Mouse (Mus musculus): ENCODE measurements at regions not wholly inside any gene's neighbourhood (a gene's known extent, or its start where the extent isn't known, plus 50 kb on each side); places are given as distances from the start of the nearest gene placed in this dataset.
"Not testable (repeated sequence)": the region's sequence is repeated elsewhere in the genome, so short reads cannot be mapped to it uniquely, and the experiment has no call there.

DNA sequence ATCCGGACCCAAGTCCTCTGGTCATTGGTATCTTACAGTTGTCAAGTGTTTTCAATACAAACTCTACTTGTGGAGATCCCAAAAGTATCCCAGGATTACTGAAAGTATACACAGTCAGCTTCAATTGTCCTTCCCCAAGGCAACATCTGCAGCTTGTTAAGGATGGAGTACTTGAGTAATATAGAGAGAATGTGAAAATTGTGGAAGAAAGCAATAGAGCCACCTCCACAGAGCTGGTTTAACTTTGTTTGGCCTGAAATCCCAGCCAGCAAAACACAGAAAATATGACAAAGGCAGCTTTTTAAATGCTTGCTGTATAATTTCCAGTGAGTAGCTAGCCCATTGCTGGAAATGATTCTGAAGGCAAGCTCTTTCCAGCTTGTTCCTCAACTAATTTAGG lies 217.0 kb upstream of the Tbl1xr1 start:
- DNase-seq (ENCODE audit: low spot score in 2 of 2), result no peak

DNA sequence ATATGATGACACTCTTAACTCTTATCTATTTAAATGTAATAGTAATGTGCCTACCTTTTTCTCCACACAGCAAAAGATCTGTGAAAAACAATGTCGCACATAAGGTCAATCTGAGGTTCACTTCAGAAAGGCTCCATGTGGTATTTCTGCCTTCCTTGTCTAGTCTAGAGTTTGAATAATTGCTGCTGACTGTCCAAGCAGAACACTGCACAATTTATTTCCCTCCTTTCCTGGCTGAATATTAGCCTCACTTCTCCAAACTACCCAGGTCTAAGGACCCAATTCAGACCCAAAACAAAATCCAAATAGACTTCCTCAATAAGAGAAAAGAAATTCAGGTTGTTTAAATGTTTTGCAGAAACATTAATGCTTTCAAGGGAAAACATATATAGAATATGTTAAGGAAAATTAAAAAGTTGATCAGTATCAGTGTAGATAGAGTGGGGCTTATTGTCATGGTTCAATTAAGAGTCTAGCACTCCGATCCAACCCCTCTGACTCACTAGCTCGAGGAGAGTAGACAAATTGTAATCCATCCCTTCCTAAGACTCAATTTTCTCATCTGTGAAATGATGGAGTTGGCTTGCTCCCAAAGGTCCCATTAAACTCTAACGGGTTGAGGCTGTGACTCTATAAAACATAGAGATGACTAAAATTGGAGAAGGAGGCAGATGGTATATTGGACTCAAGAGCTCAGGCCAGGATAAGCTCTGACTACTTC lies 215.4 kb upstream of the Tbl1xr1 start:
- DNase-seq (ENCODE audit: low spot score in 2 of 2), result no peak

DNA sequence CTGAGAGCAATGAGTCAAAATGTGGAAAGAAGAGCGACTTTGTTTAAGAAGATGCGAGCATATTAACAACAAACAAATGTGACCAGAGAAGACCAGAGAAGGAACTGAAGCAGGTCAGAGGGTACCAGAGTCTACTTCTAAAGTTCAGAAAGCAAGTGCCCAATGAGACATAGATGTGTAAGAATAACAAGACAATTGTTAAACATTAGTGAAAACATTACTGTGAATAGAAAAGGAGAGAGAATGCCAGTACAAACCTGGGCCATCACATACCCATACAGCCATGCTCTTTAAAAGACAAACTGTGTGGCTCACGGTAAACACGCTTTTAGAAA lies 214.8 kb upstream of the Tbl1xr1 start:
- DNase-seq (ENCODE audit: low spot score in 2 of 2), result no peak

DNA sequence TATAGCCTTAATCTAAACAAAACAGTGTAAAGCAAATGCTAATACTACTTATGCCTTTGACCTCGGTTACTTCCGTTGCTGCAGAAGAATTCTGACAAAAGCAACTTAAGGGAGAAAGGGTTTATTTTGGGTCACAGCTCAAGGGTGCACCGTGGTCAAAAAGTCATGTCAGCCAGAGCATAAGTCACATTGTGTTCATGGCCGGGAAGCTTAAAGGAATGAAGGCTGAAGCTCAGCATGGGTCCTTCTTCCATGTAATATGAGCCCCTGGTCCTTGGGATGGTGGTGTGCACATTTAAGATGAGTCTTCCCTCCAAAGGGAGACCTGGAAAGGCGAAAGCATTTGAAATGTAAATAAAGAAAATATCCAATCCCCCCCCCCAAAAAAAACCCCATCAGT lies 212.1 kb upstream of the Tbl1xr1 start:
- no peak for DNase-seq (ENCODE audit: low spot score in 2 of 2)

DNA sequence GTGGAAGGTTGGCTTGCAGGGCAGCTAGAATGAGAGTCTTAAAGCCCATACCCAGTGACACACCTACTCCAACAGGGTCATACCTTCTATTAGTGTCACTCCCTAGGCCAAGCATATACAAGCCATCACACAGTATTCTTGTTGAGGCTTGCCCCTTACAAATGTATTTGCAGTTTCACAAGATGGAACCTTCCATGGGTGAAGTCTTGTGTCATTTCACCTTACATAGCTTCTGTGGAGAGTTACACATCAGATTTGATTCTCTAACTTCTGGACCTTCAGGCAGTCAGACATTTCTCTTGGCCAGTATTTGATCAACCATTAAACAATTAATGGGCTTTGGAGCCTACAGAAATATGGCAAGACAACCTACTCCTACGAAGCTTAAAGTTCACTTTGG lies 210.6 kb upstream of the Tbl1xr1 start:
- no peak for DNase-seq (ENCODE audit: low spot score in 2 of 2)

DNA sequence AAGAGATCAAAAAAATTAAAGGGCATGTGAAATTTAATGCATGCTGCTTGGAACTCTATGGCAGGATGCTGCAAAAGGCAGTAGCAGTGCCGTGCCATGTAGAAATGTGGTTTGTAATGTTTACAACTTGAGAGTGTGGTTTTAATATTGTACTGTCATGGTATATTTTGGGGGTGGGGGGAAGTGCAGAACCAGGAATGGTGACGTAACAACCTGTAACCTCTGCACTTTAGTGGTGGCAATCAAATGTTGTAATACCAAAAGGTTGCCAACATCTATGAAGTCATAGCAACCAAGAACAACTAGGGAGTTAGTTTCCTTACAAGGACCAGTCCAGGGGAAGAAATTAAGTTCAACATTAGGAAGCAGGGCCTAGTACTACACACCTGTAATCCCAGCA lies 198.1 kb upstream of the Tbl1xr1 start:
- no peak for DNase-seq (ENCODE audit: low spot score in 2 of 2)

DNA sequence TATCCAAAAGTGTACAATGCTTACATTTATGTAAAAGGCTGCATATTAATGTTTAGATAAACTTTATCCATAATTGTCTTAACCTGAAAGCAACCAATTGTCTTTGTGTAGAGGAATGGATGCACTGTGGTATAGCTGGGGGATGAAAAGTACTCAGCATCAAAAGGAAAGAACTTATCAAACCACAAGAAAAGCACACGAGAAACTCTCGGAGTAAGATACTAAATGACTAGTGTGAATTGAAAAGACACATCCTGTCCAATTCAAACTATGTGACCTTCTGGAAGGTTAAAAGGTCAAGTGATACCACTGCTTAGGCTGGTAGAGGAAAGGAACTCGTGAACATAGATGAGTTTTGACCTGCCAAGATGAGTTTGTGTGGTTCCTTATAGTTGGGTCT lies 192.2 kb upstream of the Tbl1xr1 start:
- no peak for DNase-seq (ENCODE audit: low spot score in 2 of 2)

DNA sequence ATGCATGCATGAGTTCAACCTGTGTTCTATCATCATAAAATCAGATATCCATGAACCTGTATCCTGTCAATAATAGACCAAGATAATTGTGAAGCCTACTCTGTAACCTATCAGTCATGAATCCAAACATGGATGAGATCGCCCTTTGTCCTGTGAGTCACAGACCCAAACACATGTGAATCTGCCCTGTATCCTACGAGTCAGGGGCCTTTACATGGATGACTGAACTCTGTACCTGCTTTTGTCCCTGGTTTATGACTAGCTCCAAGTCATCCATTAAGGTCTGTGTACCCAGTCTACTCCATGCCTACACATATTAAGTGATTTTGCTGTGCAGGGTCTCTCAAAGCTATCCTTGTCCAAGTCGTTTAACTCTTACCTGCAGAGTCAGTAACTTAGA lies 187.7 kb upstream of the Tbl1xr1 start:
- DNase-seq (ENCODE audit: low spot score in 2 of 2), result no peak

DNA sequence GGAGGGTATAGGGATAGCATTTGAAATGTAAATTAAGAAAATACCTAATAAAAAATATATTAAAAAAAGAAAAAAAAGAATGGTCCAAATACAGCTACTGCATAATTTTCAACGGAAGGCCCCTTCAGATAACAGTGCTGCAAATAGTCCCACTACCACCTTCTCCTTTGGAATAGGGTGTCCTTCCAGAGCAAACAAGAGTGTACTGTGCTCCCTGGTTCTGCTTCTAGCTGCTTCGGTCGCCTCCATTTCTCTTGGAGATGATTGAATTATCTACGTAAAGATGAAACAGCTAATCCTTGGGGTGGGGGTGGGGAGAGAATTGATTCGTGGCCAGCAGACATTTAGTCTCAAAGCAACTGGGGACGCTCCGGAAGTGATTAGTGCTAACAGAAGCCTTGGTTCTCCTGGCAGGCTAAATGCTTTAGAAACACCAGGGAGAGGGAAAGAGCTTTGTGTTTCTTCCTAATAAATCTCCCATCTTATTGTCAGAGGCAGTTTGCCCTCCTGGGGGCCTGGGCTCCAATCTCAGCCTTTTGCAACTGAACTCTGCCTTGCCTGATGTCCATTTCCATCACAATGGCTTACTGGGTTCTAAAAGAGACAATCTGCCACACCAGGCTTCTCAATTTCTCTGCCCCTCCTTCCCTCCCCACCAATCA lies 184.5 kb upstream of the Tbl1xr1 start:
- no peak for DNase-seq (ENCODE audit: low spot score in 2 of 2)

DNA sequence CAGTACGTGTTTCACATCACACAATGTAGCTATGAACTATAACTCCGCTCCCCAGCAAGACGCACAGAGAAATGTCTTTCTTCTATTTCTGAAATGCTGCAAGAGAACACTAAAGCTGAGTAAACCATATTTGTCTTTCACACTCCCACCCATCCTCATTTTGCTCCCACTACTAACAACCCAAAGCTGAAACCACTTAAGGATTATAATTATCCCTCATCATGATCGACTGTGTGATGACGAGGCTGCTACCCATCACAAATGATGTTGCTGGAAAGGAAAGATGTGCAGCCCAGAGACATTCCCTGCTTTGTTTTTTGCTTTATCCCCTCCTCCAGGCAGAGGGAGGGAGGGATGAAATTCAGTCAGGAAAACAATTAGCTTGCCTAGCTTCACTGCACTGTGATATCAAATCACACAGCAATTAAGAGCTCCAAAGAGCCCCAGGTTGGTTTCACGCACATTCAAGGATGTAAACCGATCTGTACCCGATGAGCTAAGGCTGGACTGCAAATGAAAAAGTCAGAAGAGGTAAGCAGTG lies 183.5 kb upstream of the Tbl1xr1 start:
- DNase-seq (ENCODE audit: low spot score in 2 of 2), result no peak

DNA sequence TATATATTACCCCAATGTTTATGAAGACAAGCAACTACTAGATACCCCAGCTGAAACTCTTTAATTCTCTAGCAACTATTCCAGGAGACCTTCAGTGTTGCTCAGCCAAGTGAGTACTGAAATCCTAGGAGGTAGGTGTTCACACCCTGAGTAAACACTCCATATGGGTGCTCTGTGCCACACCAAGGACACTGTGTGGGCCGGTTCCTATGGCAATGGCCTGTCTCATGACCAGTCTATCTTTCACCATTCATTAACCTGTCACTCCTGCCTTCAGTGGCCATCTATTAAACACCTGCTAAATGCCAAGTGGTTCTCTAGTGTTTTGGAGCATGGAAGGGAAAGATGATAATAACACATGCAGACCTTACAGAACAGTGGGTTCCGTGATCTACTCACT lies 180.9 kb upstream of the Tbl1xr1 start:
- no peak for DNase-seq (ENCODE audit: low spot score in 2 of 2)

DNA sequence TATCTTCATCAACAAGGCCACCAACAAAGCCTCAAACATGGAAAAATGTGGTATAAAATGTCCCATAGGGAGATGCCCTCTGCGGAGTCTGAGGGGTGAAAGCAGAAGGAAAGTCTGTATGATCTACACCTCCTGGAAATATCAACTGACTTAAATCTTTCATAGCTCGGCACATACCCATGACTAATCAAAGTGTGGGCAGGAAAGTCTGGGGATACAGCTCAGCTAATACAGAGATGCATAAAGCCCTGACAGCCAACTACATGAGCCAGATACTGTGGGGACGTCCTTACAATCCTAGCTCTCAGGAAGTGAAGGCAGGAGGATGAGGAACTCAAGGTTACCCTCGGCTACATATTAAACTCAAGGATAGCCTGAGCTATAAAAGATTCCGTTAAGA lies 178.2 kb upstream of the Tbl1xr1 start:
- DNase-seq (ENCODE audit: low spot score in 2 of 2), result no peak

DNA sequence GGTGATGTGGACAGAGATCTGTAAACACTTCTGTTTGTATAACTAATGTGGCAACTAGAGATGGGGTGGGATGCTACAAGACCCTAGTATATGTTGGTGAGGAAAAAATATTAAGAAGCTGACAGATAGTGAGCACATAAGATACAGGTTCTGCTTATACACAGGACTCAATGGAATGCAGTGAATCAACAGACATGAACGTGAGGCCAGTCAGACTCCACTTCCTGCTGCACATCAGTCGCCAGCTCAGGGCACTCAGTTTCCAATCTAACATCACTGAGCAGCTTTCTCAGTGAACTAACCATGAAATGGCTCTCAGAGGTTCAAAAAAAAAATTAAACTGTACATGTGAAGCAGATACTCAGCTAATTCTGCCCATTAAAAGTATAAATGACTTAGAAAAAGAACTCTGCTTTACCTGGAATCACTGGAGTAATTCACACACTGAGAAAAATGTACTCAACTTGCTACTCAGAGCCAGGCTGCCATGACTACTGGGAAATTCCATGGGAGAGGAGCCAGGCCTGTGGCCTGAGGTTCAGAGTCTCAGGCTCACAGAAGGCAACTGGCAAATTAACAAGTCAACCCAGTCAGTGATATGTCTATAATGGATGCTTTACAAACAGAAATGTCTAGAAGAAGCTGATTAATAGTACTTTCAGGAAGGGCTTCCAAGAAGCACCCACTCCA lies 170.9 kb upstream of the Tbl1xr1 start:
- DNase-seq (ENCODE audit: low spot score in 2 of 2), result no peak

DNA sequence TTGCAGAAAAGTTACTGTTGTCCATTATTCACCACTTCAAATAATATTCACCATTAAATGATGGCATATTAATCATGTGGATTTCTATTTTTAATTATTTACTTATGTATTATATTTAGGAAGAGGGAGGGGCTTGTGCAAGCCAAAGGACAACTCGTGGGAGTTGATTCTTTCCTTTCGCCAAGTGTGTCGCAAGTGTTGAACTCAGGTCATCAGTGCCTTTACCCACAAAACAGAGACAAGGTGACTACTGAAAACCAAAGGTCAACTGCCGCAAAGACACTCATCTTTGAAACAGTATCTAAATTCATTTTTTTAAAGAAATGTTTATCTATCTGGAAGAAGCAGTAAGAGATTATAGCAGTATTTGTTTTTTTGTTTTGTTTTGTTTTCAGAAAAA lies 167.6 kb upstream of the Tbl1xr1 start:
- no peak for DNase-seq (ENCODE audit: low spot score in 2 of 2)

DNA sequence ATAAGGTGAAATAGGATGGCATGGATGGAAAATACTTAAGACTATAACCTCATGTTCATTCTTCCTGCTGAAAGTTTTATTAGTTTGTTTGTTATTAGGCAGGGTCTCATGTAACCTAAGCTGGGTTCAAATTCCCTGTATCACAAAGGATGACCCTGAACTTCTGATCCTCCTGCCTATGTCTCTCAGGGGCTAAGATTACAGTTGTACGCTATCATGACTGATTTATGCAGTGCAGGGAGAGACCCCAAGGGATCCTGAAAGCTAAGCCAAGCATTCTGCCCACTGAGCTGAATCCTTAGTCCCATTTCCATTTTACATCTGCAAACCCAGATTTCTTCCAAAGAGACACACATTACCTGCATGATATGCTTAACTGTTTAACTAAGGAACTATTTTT lies 166.4 kb upstream of the Tbl1xr1 start:
- DNase-seq (ENCODE audit: low spot score in 2 of 2), result no peak

DNA sequence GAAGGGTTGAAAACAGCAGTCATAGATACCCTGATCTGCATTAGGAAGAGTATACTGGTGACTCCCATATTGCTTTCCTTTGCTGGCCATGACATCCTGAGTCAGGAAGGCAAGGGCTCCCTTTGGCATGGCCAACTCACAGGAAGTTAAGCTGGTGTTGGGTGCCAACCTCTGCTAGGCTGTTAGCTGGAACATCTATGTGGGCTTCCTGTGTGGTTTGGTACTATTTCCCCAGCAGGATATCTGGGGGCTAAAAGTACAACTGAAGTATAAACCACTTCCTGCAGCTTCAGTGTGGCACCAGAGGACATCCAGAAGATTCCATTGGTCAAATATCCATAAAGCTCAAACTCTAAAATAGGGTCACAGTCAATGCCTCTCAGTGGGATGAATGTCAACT lies 165.4 kb upstream of the Tbl1xr1 start:
- no peak for DNase-seq (ENCODE audit: low spot score in 2 of 2)

DNA sequence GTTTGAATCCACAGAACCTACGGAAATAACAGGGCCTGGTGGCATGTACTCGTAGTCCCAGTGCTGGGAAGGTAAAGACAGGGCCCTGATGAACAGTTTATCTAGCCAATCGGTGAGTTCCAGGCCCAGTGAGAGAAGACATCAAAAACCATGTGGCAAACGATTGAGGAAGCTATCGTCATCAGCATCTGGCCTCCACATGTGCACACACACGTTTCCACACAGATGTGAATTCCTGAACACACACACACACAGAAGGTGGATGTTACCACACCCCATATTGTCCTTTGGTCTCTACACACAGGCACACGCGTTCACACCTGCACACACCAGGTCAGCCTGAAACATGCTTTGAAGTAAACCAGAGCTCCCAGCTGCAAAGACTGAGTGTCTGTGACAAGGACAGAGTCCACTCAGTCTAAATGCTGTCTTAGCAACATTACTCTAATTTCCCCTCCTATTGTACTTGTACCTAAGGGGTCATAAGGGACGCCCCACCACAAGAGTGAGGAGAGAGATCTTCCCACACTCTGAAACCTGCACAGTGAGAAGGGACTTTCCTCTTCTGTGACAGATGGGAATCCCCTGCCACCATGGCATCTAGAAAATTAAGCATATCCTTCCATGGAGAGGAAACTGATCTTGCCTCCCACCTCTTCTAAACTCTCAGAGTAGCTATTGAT lies 159.1 kb upstream of the Tbl1xr1 start:
- DNase-seq (ENCODE audit: low spot score in 2 of 2), result no peak

DNA sequence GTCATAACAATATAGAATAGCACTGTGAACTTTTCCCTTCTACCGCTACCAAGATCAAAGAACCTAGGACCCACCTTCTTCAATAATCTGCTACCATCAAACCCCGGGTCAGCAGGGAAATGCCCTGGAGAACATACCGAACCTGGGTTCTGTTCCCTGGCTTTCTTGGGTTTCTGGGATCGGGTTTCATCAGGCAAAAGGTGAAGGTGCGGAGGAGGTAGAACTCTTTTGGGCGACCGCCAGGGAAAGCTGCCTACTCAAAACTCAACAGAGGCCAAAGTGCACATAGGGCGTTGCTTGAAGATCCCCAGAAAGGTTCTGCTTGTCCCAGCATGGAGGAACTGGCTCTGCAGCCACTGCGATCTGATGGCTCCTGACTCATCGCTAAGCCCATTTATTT lies 158.0 kb upstream of the Tbl1xr1 start:
- DNase-seq (ENCODE audit: low spot score in 2 of 2), result no peak

DNA sequence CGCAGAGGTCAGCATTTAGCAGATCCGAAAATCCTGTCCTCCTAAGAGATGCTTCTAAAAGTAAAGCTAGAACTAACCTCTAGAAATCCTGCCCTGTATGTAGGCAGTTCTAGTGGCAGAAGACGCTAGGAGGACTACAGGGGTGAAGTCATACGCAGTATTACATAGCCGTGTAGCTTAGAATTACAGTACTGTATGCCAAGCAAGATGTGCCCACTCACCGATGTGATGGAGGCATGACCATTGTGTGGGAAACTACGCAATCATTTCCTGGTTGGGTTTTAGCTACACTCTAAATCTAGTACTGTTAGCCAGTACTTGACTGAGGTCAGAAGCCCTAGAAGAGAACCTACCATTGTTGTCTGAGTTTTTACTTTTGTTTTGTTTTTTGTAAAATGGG lies 156.5 kb upstream of the Tbl1xr1 start:
- no peak for DNase-seq (ENCODE audit: low spot score in 2 of 2)

DNA sequence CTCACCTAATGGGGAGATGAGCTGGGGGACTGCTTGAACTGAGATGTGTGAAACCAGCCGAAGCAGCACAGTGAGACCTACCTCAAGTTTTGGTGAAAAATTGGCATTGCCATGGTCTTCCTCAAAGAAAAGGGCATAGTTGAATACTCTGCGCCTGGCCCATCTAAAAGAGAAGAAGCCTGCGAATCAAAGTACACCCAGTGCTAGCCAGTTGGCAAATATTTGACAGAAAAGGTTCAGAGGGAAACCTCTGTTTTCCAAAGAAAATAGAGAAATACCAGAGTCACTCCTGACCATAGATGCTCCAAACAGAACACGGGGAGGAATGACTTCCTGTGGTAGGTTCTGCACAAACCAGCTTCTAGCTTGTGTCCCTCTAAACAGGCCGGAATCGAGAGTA lies 144.5 kb upstream of the Tbl1xr1 start:
- DNase-seq (ENCODE audit: low spot score in 2 of 2), result no peak

DNA sequence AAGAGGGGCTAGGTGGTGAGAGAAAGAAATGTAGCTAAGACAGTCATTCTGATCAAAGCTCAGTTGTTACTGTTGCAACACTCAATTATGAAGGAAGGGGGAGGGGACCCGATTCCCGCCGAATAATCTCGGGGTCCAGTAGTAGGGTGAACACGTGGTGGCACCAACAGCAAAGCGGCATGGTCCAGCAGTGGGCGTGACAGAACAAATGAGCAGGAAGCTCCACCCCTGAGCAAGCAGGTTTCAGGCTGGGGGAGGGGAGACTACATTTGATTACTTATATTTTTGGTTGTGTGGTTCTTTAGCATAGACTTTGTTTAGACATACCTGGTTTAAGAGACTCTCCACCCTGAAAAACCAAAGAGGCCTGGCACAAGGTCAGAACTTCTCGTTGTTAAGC lies 143.8 kb upstream of the Tbl1xr1 start:
- not testable (repeated sequence) for DNase-seq (ENCODE audit: low spot score in 2 of 2)

DNA sequence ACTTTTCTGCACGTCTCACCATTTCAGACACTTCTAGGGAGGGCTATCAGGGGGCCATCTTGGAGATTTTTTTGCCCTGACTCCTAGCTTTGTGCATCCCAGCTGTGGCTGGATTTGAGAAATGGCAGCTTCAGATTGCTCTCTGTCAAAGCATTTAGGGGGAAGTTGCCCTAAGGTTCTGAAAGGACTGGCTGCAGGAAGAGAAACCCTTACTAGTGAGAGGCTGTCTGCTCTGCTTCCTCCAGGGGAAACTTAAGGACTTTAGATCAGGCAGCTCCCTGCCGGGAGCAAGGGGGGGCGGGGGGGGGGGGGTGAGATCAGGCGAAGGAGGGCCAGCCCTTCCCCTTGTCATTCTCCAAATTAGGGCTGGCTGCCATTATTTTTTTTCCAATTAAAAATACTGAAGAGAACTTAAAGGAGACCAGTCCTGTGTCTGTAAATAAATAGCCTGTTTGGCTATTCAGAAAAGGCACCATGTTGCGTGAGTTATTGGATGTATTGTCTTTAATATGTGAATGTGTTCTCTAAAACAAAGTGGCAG lies 141.7 kb upstream of the Tbl1xr1 start:
- no peak for DNase-seq (ENCODE audit: low spot score in 2 of 2)

Data from adrenal gland, postnatal 4 days (tissue).